Mouse (Mus musculus) hindbrain, embryonic 11.5 days (tissue): ENCODE data around the gene Cer1. TPM values are rescaled to one million over a fixed set of nuclear protein-coding genes. Genes with fewer than 3 reads are reported as not detected.

Source experiments
- ATAC-seq: fragments of 200-750 bp; cut with Nextera tagmentation; 2 replicates; pipeline ENCODE4 v1.8.0; 2017; ENCODE audit warnings: mild to moderate bottlenecking, moderate TSS enrichment, moderate library complexity; ENCODE audit not compliant: low FRiP score
- DNase-seq: peaks from one replicate; pipeline ENCODE4 v3.0.0-alpha.2; 2015; ENCODE audit warnings: low spot score
- H3K27ac ChIP-seq: fragments of 300-500 bp; sonication (generic); 2 replicates; pipeline ENCODE4 v1.5.1; 2014; ENCODE audit warnings: mild to moderate bottlenecking, low read depth, low read length
- H3K27me3 ChIP-seq: fragments of 300-500 bp; sonication (generic); 2 replicates; pipeline ENCODE4 v1.6.1; 2014; ENCODE audit warnings: mild to moderate bottlenecking, low read length, moderate library complexity, mixed read lengths; ENCODE audit not compliant: control insufficient read depth, insufficient read depth
- H3K36me3 ChIP-seq: fragments of 300-500 bp; sonication (generic); 2 replicates; pipeline ENCODE4 v1.6.1; 2014; ENCODE audit warnings: mild to moderate bottlenecking, low read length, moderate library complexity, mixed read lengths; ENCODE audit not compliant: control insufficient read depth, insufficient read depth
- H3K4me1 ChIP-seq: fragments of 300-500 bp; sonication (generic); replicated peaks from 2 replicates; pipeline ENCODE4 v1.6.1; 2014; ENCODE audit warnings: low read length, mixed read lengths; ENCODE audit not compliant: control insufficient read depth, insufficient read depth
- H3K4me2 ChIP-seq: fragments of 300-500 bp; sonication (generic); replicated peaks from 2 replicates; pipeline ENCODE4 v1.6.1; 2014; ENCODE audit warnings: mild to moderate bottlenecking, low read depth, low read length
- H3K4me3 ChIP-seq: fragments of 300-500 bp; sonication (generic); 2 replicates; pipeline ENCODE4 v1.5.1; 2014; ENCODE audit warnings: low read depth, low read length
- H3K9ac ChIP-seq: fragments of 300-500 bp; sonication (generic); 2 replicates; pipeline ENCODE4 v1.6.1; 2014; ENCODE audit warnings: low read depth, low read length
- H3K9me3 ChIP-seq: fragments of 300-500 bp; sonication (generic); 2 replicates; pipeline ENCODE4 v1.6.1; 2016; ENCODE audit warnings: low read length; ENCODE audit not compliant: control insufficient read depth
- WGBS: fragments of 180-500 bp; shearing (Covaris S2); extraction: QIAGEN DNeasy Blood & Tissue Kit; methylation state at CpG from one replicate; pipeline ENCODE4 v1.1.7; 2014; 5-methylcytosine and 5-hydroxymethylcytosine counted together
- polyA plus RNA-seq: library from polyadenylated mRNA; unstranded; fragments of >200 nt; fragmentation: Nextera tagmentation; extraction: Ambion mirVana; gene quantifications from 2 replicates; pipeline ENCODE4 v1.2.1, GENCODE M21; 2014

Cer1 gene
- polyA plus RNA-seq, 1 experiment from 2014 or later = 0.28 TPM

GRCm38 (mm10) chr4:82870931-82871330 is 14.0 kb downstream of the Cer1 start:
- no peak for ATAC-seq
- no peaks in the 10 kb centered on the region for H3K4me1 ChIP-seq
- no peak overlapping the region for H3K4me2 ChIP-seq
- WGBS = 75% methylated on average over 6 of the region's 6 CpGs
- H3K36me3 ChIP-seq = no peaks in the 10 kb centered on the region
- no peak overlapping the region for H3K27ac ChIP-seq
- no peak overlapping the region for H3K9ac ChIP-seq
- no peaks in the 10 kb centered on the region for H3K9me3 ChIP-seq
- DNase-seq = no peak
- H3K4me3 ChIP-seq = no peak overlapping the region
- no peaks in the 10 kb centered on the region for H3K27me3 ChIP-seq

- DNase-seq (no peak), ATAC-seq (no peak)
- Histone ChIP-seq H3K4me2 (no peak overlapping the region), H3K27me3 (no peaks in the 10 kb centered on the region), H3K27ac (no peak overlapping the region), H3K4me3 (no peak overlapping the region), H3K9ac (no peak overlapping the region), H3K9me3 (no peaks in the 10 kb centered on the region), H3K4me1 (no peaks in the 10 kb centered on the region), H3K36me3 (no peaks in the 10 kb centered on the region)
- 86% methylated on average over 5 of the region's 5 CpGs for WGBS
Observed at GRCm38 (mm10) chr4:82867731-82868445, 17.1 kb downstream of the Cer1 start.

GRCm38 (mm10) chr4:82867111-82867510 is 17.8 kb downstream of the Cer1 start:
- H3K4me2 ChIP-seq = no peak overlapping the region
- no peak overlapping the region for H3K9ac ChIP-seq
- ATAC-seq (no peak), DNase-seq (no peak)
- H3K27me3 ChIP-seq = no peaks in the 10 kb centered on the region
- H3K27ac ChIP-seq = no peak overlapping the region
- H3K36me3 ChIP-seq = no peaks in the 10 kb centered on the region
- no peaks in the 10 kb centered on the region for H3K9me3 ChIP-seq
- H3K4me3 ChIP-seq = no peak overlapping the region
- H3K4me1 ChIP-seq = no peaks in the 10 kb centered on the region
- 78% methylated on average over 4 of the region's 4 CpGs for WGBS

- H3K9ac ChIP-seq = no peak overlapping the region
- no peaks in the 10 kb centered on the region for H3K36me3 ChIP-seq
- no peak for ATAC-seq
- H3K9me3 ChIP-seq = no peaks in the 10 kb centered on the region
- 86% methylated on average over 8 of the region's 8 CpGs for WGBS
- H3K4me2 ChIP-seq = no peak overlapping the region
- DNase-seq = no peak
- no peaks in the 10 kb centered on the region for H3K4me1 ChIP-seq
- no peak overlapping the region for H3K4me3 ChIP-seq
- no peak overlapping the region for H3K27ac ChIP-seq
- no peaks in the 10 kb centered on the region for H3K27me3 ChIP-seq
Observed at GRCm38 (mm10) chr4:82864974-82865699, 19.8 kb downstream of the Cer1 start.

GRCm38 (mm10) chr4:82863316-82863715 is 21.6 kb downstream of the Cer1 start:
- Histone ChIP-seq H3K36me3 (no peaks in the 10 kb centered on the region), H3K27me3 (no peaks in the 10 kb centered on the region), H3K4me2 (no peak overlapping the region), H3K9me3 (no peaks in the 10 kb centered on the region), H3K9ac (no peak overlapping the region), H3K4me1 (no peaks in the 10 kb centered on the region; the same call in 1 of the 2 replicates), H3K27ac (no peak overlapping the region), H3K4me3 (no peak overlapping the region)
- no peak for ATAC-seq
- no peak for DNase-seq
- 92% methylated on average over 8 of the region's 8 CpGs for WGBS

- WGBS = 88% methylated on average over 2 of the region's 2 CpGs
- Histone ChIP-seq H3K4me1 (no peaks in the 10 kb centered on the region; the same call in 1 of the 2 replicates), H3K36me3 (no peaks in the 10 kb centered on the region), H3K27ac (no peak overlapping the region), H3K4me2 (no peak overlapping the region), H3K27me3 (no peaks in the 10 kb centered on the region), H3K4me3 (no peak overlapping the region), H3K9ac (no peak overlapping the region), H3K9me3 (no peaks in the 10 kb centered on the region)
- no peak for DNase-seq
- ATAC-seq = no peak
Observed at GRCm38 (mm10) chr4:82861451-82861850, 23.5 kb downstream of the Cer1 start.

- H3K36me3 ChIP-seq = no peaks in the 10 kb centered on the region
- H3K4me3 ChIP-seq = no peak overlapping the region
- DNase-seq = no peak
- H3K4me1 ChIP-seq = no peaks in the 10 kb centered on the region; the same call in 1 of the 2 replicates
- H3K27ac ChIP-seq = no peak overlapping the region
- H3K4me2 ChIP-seq = no peak overlapping the region
- H3K27me3 ChIP-seq = no peaks in the 10 kb centered on the region
- no peak overlapping the region for H3K9ac ChIP-seq
- H3K9me3 ChIP-seq = no peaks in the 10 kb centered on the region
- ATAC-seq = no peak
- 36% methylated on average over 3 of the region's 3 CpGs for WGBS
Observed at GRCm38 (mm10) chr4:82860566-82860965, 24.4 kb downstream of the Cer1 start.

- Histone ChIP-seq H3K4me1 (no peaks in the 10 kb centered on the region; the same call in 1 of the 2 replicates), H3K27ac (peak within 1 kb of the TSS; percentile 85), H3K9ac (peak within 1 kb of the TSS; percentile 92), H3K27me3 (no peaks in the 10 kb centered on the region), H3K4me2 (peak within 1 kb of the TSS; percentile 87), H3K36me3 (no peaks in the 10 kb centered on the region), H3K4me3 (peak within 1 kb of the TSS; percentile 85), H3K9me3 (no peaks in the 10 kb centered on the region)
- ATAC-seq (peak; percentile 92), DNase-seq (peak; percentile 81)
- WGBS = 1% methylated on average over 63 of the region's 82 CpGs
Observed at GRCm38 (mm10) chr4:82859131-82860125, 25.5 kb downstream of the Cer1 start, which contains the start of gene Zdhhc21. Gene Zdhhc21 (minus strand): TSS chr4:82859958.
